Mouse (Mus musculus) limb, embryonic 13.5 days (tissue): ENCODE results near the gene Klk9. TPM values are rescaled to one million over a fixed set of nuclear protein-coding genes. Genes with fewer than 3 reads are reported as not detected.
A peak's percentile ranks its signal among the peaks of the same experiment; 100 is the strongest.

Source experiments
- ATAC-seq: fragments of 200-750 bp; cut with Nextera tagmentation; 2 replicates; pipeline ENCODE4 v1.8.0; 2017; ENCODE audit warnings: low read depth, moderate number of reproducible peaks, moderate TSS enrichment; ENCODE audit not compliant: low FRiP score
- H3K27ac ChIP-seq: fragments of 300-500 bp; sonication (generic); 2 replicates; pipeline ENCODE4 v1.5.1; 2015; ENCODE audit warnings: inconsistent platforms, mild to moderate bottlenecking, moderate library complexity
- H3K27me3 ChIP-seq: fragments of 300-500 bp; sonication (generic); 2 replicates; pipeline ENCODE4 v1.6.1; 2015; ENCODE audit warnings: mild to moderate bottlenecking, inconsistent platforms
- H3K36me3 ChIP-seq: fragments of 300-500 bp; sonication (generic); 2 replicates; pipeline ENCODE4 v1.6.1; 2015; ENCODE audit warnings: inconsistent platforms, mild to moderate bottlenecking, moderate library complexity
- H3K4me1 ChIP-seq: fragments of 300-500 bp; sonication (generic); 2 replicates; pipeline ENCODE4 v1.6.1; 2015; ENCODE audit warnings: inconsistent platforms
- H3K4me2 ChIP-seq: fragments of 300-500 bp; sonication (generic); replicated peaks from 2 replicates; pipeline ENCODE4 v1.6.1; 2015; ENCODE audit warnings: inconsistent platforms, mild to moderate bottlenecking, moderate library complexity
- H3K4me3 ChIP-seq: fragments of 300-500 bp; sonication (generic); 2 replicates; pipeline ENCODE4 v1.5.1; 2015; ENCODE audit warnings: moderate library complexity, mild to moderate bottlenecking, inconsistent platforms
- H3K9ac ChIP-seq: fragments of 300-500 bp; sonication (generic); 2 replicates; pipeline ENCODE4 v1.6.1; 2015; ENCODE audit warnings: mild to moderate bottlenecking, inconsistent platforms
- H3K9me3 ChIP-seq: fragments of 300-500 bp; sonication (generic); 2 replicates; pipeline ENCODE4 v1.6.1; 2016; ENCODE audit warnings: inconsistent platforms
- WGBS: fragments of 180-500 bp; shearing (Covaris S2); methylation state at CpG from one replicate; pipeline ENCODE4 v1.1.7; 2015; 5-methylcytosine and 5-hydroxymethylcytosine counted together
- polyA plus RNA-seq: library from polyadenylated mRNA; unstranded; fragments of >200 nt; fragmentation: Nextera tagmentation; extraction: Ambion mirVana; gene quantifications from 2 replicates; pipeline ENCODE4 v1.2.1, GENCODE M21; 2015

Klk9 gene
- polyA plus RNA-seq, 1 experiment from 2014 or later: 0.38 TPM

GRCm38 (mm10) chr7:43797844-43798462, 6.3 kb downstream of the Klk9 start:
- peak; percentile 60; the same call in 1 of the 2 replicates for ATAC-seq
- Histone ChIP-seq H3K27me3 (peaks cover 54% of the 10 kb centered on the region), H3K27ac (no peak overlapping the region), H3K4me1 (peaks cover 19% of the 10 kb centered on the region), H3K4me3 (peak overlapping the region; percentile 53), H3K9ac (peak overlapping the region; percentile 64; the same call in 1 of the 2 replicates), H3K9me3 (no peaks in the 10 kb centered on the region), H3K4me2 (peak overlapping the region; percentile 78), H3K36me3 (no peaks in the 10 kb centered on the region)
- 38% methylated on average over 13 of the region's 13 CpGs for WGBS

- Histone ChIP-seq H3K9me3 (no peaks in the 10 kb centered on the region), H3K9ac (no peak overlapping the region), H3K27ac (no peak overlapping the region), H3K27me3 (peaks cover 41% of the 10 kb centered on the region), H3K4me3 (no peak overlapping the region), H3K4me2 (no peak overlapping the region), H3K4me1 (peaks cover 19% of the 10 kb centered on the region), H3K36me3 (no peaks in the 10 kb centered on the region)
- ATAC-seq: no peak
- 62% methylated on average over 7 of the region's 7 CpGs for WGBS
These were observed 8.2 kb downstream of the Klk9 start for GRCm38 (mm10) chr7:43799876-43800275.

- H3K4me3 ChIP-seq: no peak within 1 kb of the TSS
- no peak for ATAC-seq
- 0 out of 2 replicates have a peak, but pooled peaks cover 7% of the 10 kb centered on the region for H3K27me3 ChIP-seq
- no peaks in the 10 kb centered on the region for H3K4me1 ChIP-seq
- no peak within 1 kb of the TSS for H3K4me2 ChIP-seq
- no peak within 1 kb of the TSS for H3K9ac ChIP-seq
- H3K36me3 ChIP-seq: no peaks in the 10 kb centered on the region
- WGBS: 32% methylated on average over 5 of the region's 5 CpGs
- no peak within 1 kb of the TSS for H3K27ac ChIP-seq
- no peaks in the 10 kb centered on the region for H3K9me3 ChIP-seq
These were observed 19.3 kb downstream of the Klk9 start, which contains the start of gene Klk7 for GRCm38 (mm10) chr7:43810994-43811393. Gene Klk7, plus strand, starts transcription at chr7:43811294.

GRCm38 (mm10) chr7:43815211-43815610, 23.5 kb downstream of the Klk9 start:
- H3K36me3 ChIP-seq: no peaks in the 10 kb centered on the region
- H3K4me1 ChIP-seq: no peaks in the 10 kb centered on the region
- 0 out of 2 replicates have a peak, but pooled peaks cover 7% of the 10 kb centered on the region for H3K27me3 ChIP-seq
- no peaks in the 10 kb centered on the region for H3K9me3 ChIP-seq
- ATAC-seq: no peak
- H3K27ac ChIP-seq: no peak overlapping the region
- 82% methylated on average over 7 of the region's 7 CpGs for WGBS
- no peak overlapping the region for H3K9ac ChIP-seq
- no peak overlapping the region for H3K4me2 ChIP-seq
- no peak overlapping the region for H3K4me3 ChIP-seq

GRCm38 (mm10) chr7:43816746-43817145, 25.1 kb downstream of the Klk9 start:
- no peak overlapping the region for H3K27ac ChIP-seq
- no peak for ATAC-seq
- no peaks in the 10 kb centered on the region for H3K4me1 ChIP-seq
- H3K9ac ChIP-seq: no peak overlapping the region
- H3K36me3 ChIP-seq: no peaks in the 10 kb centered on the region
- H3K9me3 ChIP-seq: no peaks in the 10 kb centered on the region
- H3K27me3 ChIP-seq: 0 out of 2 replicates have a peak, but pooled peaks cover 3% of the 10 kb centered on the region
- no peak overlapping the region for H3K4me3 ChIP-seq
- H3K4me2 ChIP-seq: no peak overlapping the region

GRCm38 (mm10) chr7:43821581-43821980, 29.9 kb downstream of the Klk9 start:
- ATAC-seq: no peak
- H3K9ac ChIP-seq: no peak overlapping the region
- no peak overlapping the region for H3K27ac ChIP-seq
- 89% methylated on average over 7 of the region's 7 CpGs for WGBS
- H3K4me3 ChIP-seq: no peak overlapping the region
- H3K36me3 ChIP-seq: no peaks in the 10 kb centered on the region
- H3K27me3 ChIP-seq: no peaks in the 10 kb centered on the region
- no peaks in the 10 kb centered on the region for H3K9me3 ChIP-seq
- no peak overlapping the region for H3K4me2 ChIP-seq
- H3K4me1 ChIP-seq: no peaks in the 10 kb centered on the region

GRCm38 (mm10) chr7:43824199-43824598, 32.5 kb downstream of the Klk9 start, which contains the start of gene Klk6:
Gene Klk6, plus strand, starts transcription at chr7:43824499.
- Histone ChIP-seq H3K4me3 (no peak within 1 kb of the TSS), H3K27ac (no peak within 1 kb of the TSS), H3K4me1 (no peaks in the 10 kb centered on the region), H3K9me3 (no peaks in the 10 kb centered on the region), H3K9ac (no peak within 1 kb of the TSS), H3K27me3 (no peaks in the 10 kb centered on the region), H3K36me3 (no peaks in the 10 kb centered on the region), H3K4me2 (no peak within 1 kb of the TSS)
- no peak for ATAC-seq
- 89% methylated on average over 10 of the region's 10 CpGs for WGBS

GRCm38 (mm10) chr7:43826056-43826455, 34.4 kb downstream of the Klk9 start:
- Histone ChIP-seq H3K4me1 (no peaks in the 10 kb centered on the region), H3K36me3 (no peaks in the 10 kb centered on the region), H3K27ac (no peak overlapping the region), H3K9me3 (0 out of 2 replicates have a peak, but pooled peaks cover 4% of the 10 kb centered on the region), H3K27me3 (no peaks in the 10 kb centered on the region), H3K4me2 (no peak overlapping the region), H3K9ac (no peak overlapping the region), H3K4me3 (no peak overlapping the region)
- no peak for ATAC-seq
- 76% methylated on average over 5 of the region's 5 CpGs for WGBS

GRCm38 (mm10) chr7:43827706-43828105, 36.0 kb downstream of the Klk9 start:
- ATAC-seq: no peak
- H3K9me3 ChIP-seq: 0 out of 2 replicates have a peak, but pooled peaks cover 4% of the 10 kb centered on the region
- H3K9ac ChIP-seq: no peak overlapping the region
- no peaks in the 10 kb centered on the region for H3K27me3 ChIP-seq
- no peaks in the 10 kb centered on the region for H3K36me3 ChIP-seq
- no peak overlapping the region for H3K4me2 ChIP-seq
- H3K27ac ChIP-seq: no peak overlapping the region
- no peak overlapping the region for H3K4me3 ChIP-seq
- WGBS: 78% methylated on average over 4 of the region's 4 CpGs
- no peaks in the 10 kb centered on the region for H3K4me1 ChIP-seq

GRCm38 (mm10) chr7:43829006-43829405, 37.3 kb downstream of the Klk9 start:
- no peaks in the 10 kb centered on the region for H3K4me1 ChIP-seq
- H3K36me3 ChIP-seq: no peaks in the 10 kb centered on the region
- H3K27me3 ChIP-seq: no peaks in the 10 kb centered on the region
- H3K27ac ChIP-seq: no peak overlapping the region
- 91% methylated on average over 8 of the region's 8 CpGs for WGBS
- no peak overlapping the region for H3K4me3 ChIP-seq
- ATAC-seq: no peak
- H3K9me3 ChIP-seq: 0 out of 2 replicates have a peak, but pooled peaks cover 4% of the 10 kb centered on the region
- no peak overlapping the region for H3K4me2 ChIP-seq
- no peak overlapping the region for H3K9ac ChIP-seq

- no peak for ATAC-seq
- H3K36me3 ChIP-seq: no peaks in the 10 kb centered on the region
- no peaks in the 10 kb centered on the region for H3K9me3 ChIP-seq
- H3K4me1 ChIP-seq: no peaks in the 10 kb centered on the region
- H3K27me3 ChIP-seq: no peaks in the 10 kb centered on the region
- H3K4me3 ChIP-seq: no peak within 1 kb of the TSS
- no peak within 1 kb of the TSS for H3K27ac ChIP-seq
- WGBS: 42% methylated on average over 3 of the region's 3 CpGs
- H3K9ac ChIP-seq: no peak within 1 kb of the TSS
- no peak within 1 kb of the TSS for H3K4me2 ChIP-seq
These were observed 50.0 kb downstream of the Klk9 start, which contains the start of gene Klk5 for GRCm38 (mm10) chr7:43841701-43842100. Gene Klk5, plus strand, starts transcription at chr7:43841971.

- no peak overlapping the region for H3K27ac ChIP-seq
- H3K36me3 ChIP-seq: no peaks in the 10 kb centered on the region
- no peaks in the 10 kb centered on the region for H3K9me3 ChIP-seq
- no peak overlapping the region for H3K4me2 ChIP-seq
- no peak overlapping the region for H3K9ac ChIP-seq
- ATAC-seq: no peak
- H3K4me1 ChIP-seq: no peaks in the 10 kb centered on the region
- WGBS: 80% methylated on average over 4 of the region's 4 CpGs
- no peaks in the 10 kb centered on the region for H3K27me3 ChIP-seq
- no peak overlapping the region for H3K4me3 ChIP-seq
These were observed 52.1 kb downstream of the Klk9 start for GRCm38 (mm10) chr7:43843801-43844200.
